Mouse (Mus musculus) G1E (cell line): ENCODE measurements around the gene Insm1.

Experiments
- CTCF ChIP-seq: IDR thresholded peaks from 2 replicates; pipeline ENCODE4 v1.5.1; 2012; ENCODE audit warnings: low read depth, low read length, inconsistent platforms, mixed read lengths
- GATA2 ChIP-seq: IDR thresholded peaks from 2 replicates; pipeline ENCODE4 v1.6.1; 2012; ENCODE audit warnings: low read depth, low read length, inconsistent platforms, borderline replicate concordance
- TAL1 ChIP-seq: conservative IDR thresholded peaks from 2 replicates; pipeline ENCODE4 v1.6.1; 2012; ENCODE audit warnings: low read depth, low read length, inconsistent platforms, mixed read lengths

DNA sequence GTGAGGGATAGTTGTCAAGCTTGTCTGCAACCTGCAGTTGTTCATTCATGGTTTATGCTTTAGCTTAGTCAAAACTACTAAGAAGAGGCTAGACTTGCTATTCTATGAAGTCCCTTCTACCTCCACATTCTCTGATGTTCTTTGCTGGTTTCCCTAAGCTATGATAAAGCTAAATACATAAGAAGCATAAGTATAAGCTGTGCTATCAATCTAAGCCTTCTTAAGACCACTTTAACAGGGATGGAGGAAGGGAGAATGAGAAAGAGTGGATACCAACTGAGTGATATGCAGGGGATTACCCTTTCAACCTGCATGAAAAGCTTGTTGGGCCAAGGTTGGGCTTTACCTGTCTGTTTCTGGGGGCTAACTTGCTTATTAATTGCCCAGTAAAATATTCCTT lies 33.9 kb downstream of the Insm1 start:
- TF ChIP-seq GATA2 (no peak), TAL1 (no peak), CTCF (no peak)
